Mouse (Mus musculus) erythroblast, embryonic 14.5 days (primary cell): Measurements from ENCODE around the gene Dnah7b. TPM values are rescaled to one million over a fixed set of nuclear protein-coding genes. Genes with fewer than 3 reads are reported as not detected.
"Not testable (repeated sequence)": the region's sequence is repeated elsewhere in the genome, so short reads cannot be mapped to it uniquely, and the experiment has no call there.

Experiments used
- H3K27me3 ChIP-seq: 2 replicates; pipeline ENCODE4 v1.6.1; 2012; ENCODE audit warnings: inconsistent platforms; ENCODE audit not compliant: control insufficient read depth
- H3K36me3 ChIP-seq: 2 replicates; pipeline ENCODE4 v1.6.1; 2012; ENCODE audit warnings: mild to moderate bottlenecking, inconsistent platforms; ENCODE audit not compliant: control insufficient read depth
- H3K4me1 ChIP-seq: 2 replicates; pipeline ENCODE4 v1.6.1; 2012; ENCODE audit warnings: inconsistent platforms; ENCODE audit not compliant: control insufficient read depth
- H3K4me3 ChIP-seq: replicated peaks from 2 replicates; pipeline ENCODE3; 2012; ENCODE audit warnings: moderate library complexity, mild to moderate bottlenecking, inconsistent platforms
- H3K9me3 ChIP-seq: 2 replicates; pipeline ENCODE4 v1.6.1; 2012; ENCODE audit warnings: low read length, inconsistent platforms, mixed read lengths; ENCODE audit not compliant: control insufficient read depth
- GATA1 ChIP-seq: IDR thresholded peaks from 2 replicates; pipeline ENCODE4 v1.6.1; 2012; ENCODE audit warnings: low read length, inconsistent platforms, mixed read lengths
- TAL1 ChIP-seq: IDR thresholded peaks from 3 replicates; pipeline ENCODE4 v1.6.1; 2012; ENCODE audit warnings: low read length, inconsistent platforms, mixed read lengths
- polyA plus RNA-seq: library from polyadenylated mRNA; stranded (reverse); fragments of >175 nt; gene quantifications from 2 replicates; pipeline ENCODE4 v1.2.3, GENCODE M21; 2012

Gene Dnah7b
- polyA plus RNA-seq, 1 experiment = 0.01 TPM

- Histone ChIP-seq H3K9me3 (no peaks in the 10 kb centered on the region), H3K27me3 (no peaks in the 10 kb centered on the region), H3K4me3 (no peak overlapping the region), H3K4me1 (no peaks in the 10 kb centered on the region), H3K36me3 (no peaks in the 10 kb centered on the region)
- no peak for TF ChIP-seq TAL1
- TF ChIP-seq GATA1 = no peak
Measured at GRCm38 (mm10) chr1:46128058-46128457, 61.9 kb downstream of the Dnah7b start.

- H3K4me3 ChIP-seq, H3K4me1 ChIP-seq, H3K27me3 ChIP-seq, H3K36me3 ChIP-seq, H3K9me3 ChIP-seq: not testable (repeated sequence)
Measured at GRCm38 (mm10) chr1:46196835-46197234, 130.7 kb downstream of the Dnah7b start.

- not testable (repeated sequence) for H3K9me3 ChIP-seq, H3K36me3 ChIP-seq, H3K27me3 ChIP-seq, H3K4me3 ChIP-seq, H3K4me1 ChIP-seq
Measured at GRCm38 (mm10) chr1:46201169-46201568, 135.1 kb downstream of the Dnah7b start.

- H3K4me1 ChIP-seq, H3K27me3 ChIP-seq, H3K36me3 ChIP-seq, H3K4me3 ChIP-seq, H3K9me3 ChIP-seq: not testable (repeated sequence)
Measured at GRCm38 (mm10) chr1:46210014-46210588, 144.0 kb downstream of the Dnah7b start.

GRCm38 (mm10) chr1:46222704-46223103, 156.6 kb downstream of the Dnah7b start:
- H3K4me3 ChIP-seq, H3K4me1 ChIP-seq, H3K27me3 ChIP-seq, H3K9me3 ChIP-seq, H3K36me3 ChIP-seq: not testable (repeated sequence)

- H3K4me3 ChIP-seq, H3K9me3 ChIP-seq, H3K4me1 ChIP-seq, H3K36me3 ChIP-seq, H3K27me3 ChIP-seq: not testable (repeated sequence)
Measured at GRCm38 (mm10) chr1:46226136-46226535, 160.0 kb downstream of the Dnah7b start.

- H3K9me3 ChIP-seq, H3K4me1 ChIP-seq, H3K36me3 ChIP-seq, H3K4me3 ChIP-seq, H3K27me3 ChIP-seq: not testable (repeated sequence)
Measured at GRCm38 (mm10) chr1:46268841-46269240, 202.7 kb downstream of the Dnah7b start.

- peaks cover 4% of the 10 kb centered on the region for H3K9me3 ChIP-seq
- no peak overlapping the region for H3K4me3 ChIP-seq
- no peaks in the 10 kb centered on the region for H3K36me3 ChIP-seq
- no peaks in the 10 kb centered on the region for H3K4me1 ChIP-seq
- no peaks in the 10 kb centered on the region for H3K27me3 ChIP-seq
- no peak for TF ChIP-seq GATA1
- no peak for TF ChIP-seq TAL1
Measured at GRCm38 (mm10) chr1:46271927-46272326, 205.8 kb downstream of the Dnah7b start.

GRCm38 (mm10) chr1:46278057-46278910, 212.2 kb downstream of the Dnah7b start:
- H3K9me3 ChIP-seq, H3K27me3 ChIP-seq, H3K36me3 ChIP-seq, H3K4me3 ChIP-seq, H3K4me1 ChIP-seq: not testable (repeated sequence)

GRCm38 (mm10) chr1:46278911-46279565, 212.9 kb downstream of the Dnah7b start:
- not testable (repeated sequence) for H3K36me3 ChIP-seq

GRCm38 (mm10) chr1:46294451-46294850, 228.3 kb downstream of the Dnah7b start:
- not testable (repeated sequence) for H3K4me3 ChIP-seq, H3K4me1 ChIP-seq, H3K9me3 ChIP-seq, H3K36me3 ChIP-seq, H3K27me3 ChIP-seq

More at GRCm38 (mm10) chr1:46278911-46279565, 212.9 kb downstream of the Dnah7b start:
- H3K9me3 ChIP-seq, H3K4me1 ChIP-seq, H3K4me3 ChIP-seq, H3K27me3 ChIP-seq: not testable (repeated sequence)

GRCm38 (mm10) chr1:46325942-46326341, 259.8 kb downstream of the Dnah7b start:
- not testable (repeated sequence) for H3K36me3 ChIP-seq, H3K4me1 ChIP-seq, H3K27me3 ChIP-seq, H3K9me3 ChIP-seq, H3K4me3 ChIP-seq

- H3K4me3 ChIP-seq, H3K27me3 ChIP-seq, H3K9me3 ChIP-seq, H3K4me1 ChIP-seq, H3K36me3 ChIP-seq: not testable (repeated sequence)
Measured at GRCm38 (mm10) chr1:46345301-46345700, 279.2 kb downstream of the Dnah7b start.

- not testable (repeated sequence) for H3K4me1 ChIP-seq, H3K36me3 ChIP-seq, H3K4me3 ChIP-seq, H3K9me3 ChIP-seq, H3K27me3 ChIP-seq
Measured at GRCm38 (mm10) chr1:46380641-46381040, 314.5 kb downstream of the Dnah7b start.
